ENCODE assay signal across 48 mouse cellular contexts in the genomic region with DNA sequence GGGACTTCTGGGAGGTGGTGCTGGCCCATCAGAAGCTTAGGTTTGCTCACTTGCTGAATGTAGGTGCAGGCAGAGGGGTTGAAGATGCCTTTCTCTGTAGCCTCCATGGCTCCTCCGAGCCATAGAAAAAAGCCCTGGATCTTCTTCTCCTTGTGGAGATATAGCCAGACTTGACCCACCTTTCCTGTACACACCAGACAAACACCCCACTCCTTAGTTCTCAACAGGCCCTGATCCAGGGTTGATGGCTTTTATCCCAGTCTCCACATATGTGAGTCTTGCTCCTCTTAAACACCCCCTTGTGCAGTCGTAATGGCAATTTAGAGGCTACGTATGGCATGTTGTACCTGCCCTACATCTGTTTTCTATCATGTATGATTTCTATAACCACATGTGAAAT. TPM values are rescaled to one million over a fixed set of nuclear protein-coding genes. Genes with fewer than 3 reads are reported as not detected.
"Had no signal": no experiment of that assay in that cellular context is flagged by ENCODE, and none has a peak within 500 bp of the region (broad histone marks: within the 10 kb centered on the region; RNA-seq: fewer than 3 reads in every experiment).

No protein-coding gene starts in this region.

- ATAC-seq: hindbrain, embryonic 16.5 days; hindbrain, postnatal 0 days; inflammation-experienced regulatory T-cells, adult 6 months; intestine, embryonic 15.5 days; intestine, embryonic 16.5 days; intestine, postnatal 0 days had no signal

- H3K36me3 ChIP-seq: heart, embryonic 13.5 days; heart, embryonic 15.5 days; hindbrain, embryonic 10.5 days; hindbrain, embryonic 12.5 days; hindbrain, embryonic 13.5 days; hindbrain, embryonic 15.5 days; intestine, embryonic 15.5 days; kidney, embryonic 15.5 days had no signal

- H3K27ac ChIP-seq: heart, embryonic 13.5 days; heart, embryonic 15.5 days; hindbrain, embryonic 10.5 days; hindbrain, embryonic 12.5 days; hindbrain, embryonic 13.5 days; hindbrain, embryonic 14.5 days; hindbrain, embryonic 15.5 days; hindbrain, postnatal 0 days; intestine, embryonic 15.5 days; kidney, embryonic 15.5 days; kidney, postnatal 0 days; layer of hippocampus, adult 2 months; left cerebral cortex, adult 2 months had no signal

- H3K4me2 ChIP-seq: heart, embryonic 11.5 days; heart, embryonic 13.5 days; heart, embryonic 15.5 days; hindbrain, embryonic 12.5 days; hindbrain, embryonic 13.5 days; hindbrain, embryonic 14.5 days; hindbrain, embryonic 15.5 days; intestine, embryonic 15.5 days; kidney, embryonic 15.5 days had no signal

- H3K4me3 ChIP-seq: heart, embryonic 13.5 days; heart, embryonic 15.5 days; hindbrain, embryonic 10.5 days; hindbrain, embryonic 12.5 days; hindbrain, embryonic 13.5 days; hindbrain, embryonic 15.5 days; intestine, embryonic 15.5 days; kidney, embryonic 15.5 days; layer of hippocampus, adult 2 months; left cerebral cortex, adult 2 months had no signal

- DNase-seq: heart, postnatal 10 days; heart, postnatal 14 days; heart, postnatal 36 days; heart, postnatal 4 days; kidney, adult 11 months; kidney, adult 18-20 months; kidney, adult 2 months; kidney, adult 8-10 months; kidney, adult 9 months; kidney, postnatal 10 days; kidney, postnatal 14 days; kidney, postnatal 25 days; kidney, postnatal 36 days; kidney, postnatal 4 days; layer of hippocampus, adult 9-11 months; layer of hippocampus, postnatal 36 days had no signal

- H3K9me3 ChIP-seq: heart, embryonic 13.5 days; heart, embryonic 15.5 days; hindbrain, embryonic 10.5 days; hindbrain, embryonic 12.5 days; hindbrain, embryonic 13.5 days; hindbrain, embryonic 15.5 days; intestine, embryonic 15.5 days; kidney, embryonic 15.5 days had no signal

- H3K9ac ChIP-seq: heart, embryonic 13.5 days; heart, embryonic 15.5 days; hindbrain, embryonic 12.5 days; hindbrain, embryonic 13.5 days; hindbrain, embryonic 14.5 days; hindbrain, embryonic 15.5 days; intestine, embryonic 15.5 days; kidney, embryonic 15.5 days had no signal

RNA-seq across cellular contexts. Expression of gene Gpr83, which starts 3.1 kb away (rescaled TPM):
- total RNA-seq: heart, postnatal 25 days; heart, postnatal 36 days; heart, postnatal 4 days; hematopoietic stem cell, adult 5-6 weeks had no signal
- polyA plus RNA-seq: heart, embryonic 11.5 days; heart, postnatal 0 days had no signal

RNA-seq across cellular contexts. Expression of gene Izumo1r, which starts 40.6 kb away (rescaled TPM):
- total RNA-seq: heart, postnatal 10 days; heart, postnatal 25 days; heart, postnatal 36 days; heart, postnatal 4 days; hematopoietic stem cell, adult 5-6 weeks; hindbrain, postnatal 0 days; layer of hippocampus, adult 18-20 months; layer of hippocampus, adult 2 months; layer of hippocampus, adult 8-10 months; layer of hippocampus, postnatal 10 days; layer of hippocampus, postnatal 14 days; layer of hippocampus, postnatal 25 days; layer of hippocampus, postnatal 36 days; left cerebral cortex, adult 18-20 months; left cerebral cortex, adult 2 months; left cerebral cortex, adult 8-10 months had no signal
- polyA plus RNA-seq: heart, embryonic 11.5 days; heart, embryonic 13.5 days; heart, embryonic 14.5 days; heart, postnatal 0 days; hindbrain, embryonic 10.5 days; hindbrain, embryonic 11.5 days; hindbrain, embryonic 12.5 days; hindbrain, embryonic 13.5 days; hindbrain, embryonic 14.5 days; hindbrain, embryonic 15.5 days; hindbrain, embryonic 16.5 days; hindbrain, postnatal 0 days; intestine, embryonic 14.5 days; intestine, embryonic 15.5 days; intestine, embryonic 16.5 days; intestine, postnatal 0 days; kidney, embryonic 16.5 days had no signal
